Mouse (Mus musculus): ENCODE measurements around the gene Tbcb.

DNA sequence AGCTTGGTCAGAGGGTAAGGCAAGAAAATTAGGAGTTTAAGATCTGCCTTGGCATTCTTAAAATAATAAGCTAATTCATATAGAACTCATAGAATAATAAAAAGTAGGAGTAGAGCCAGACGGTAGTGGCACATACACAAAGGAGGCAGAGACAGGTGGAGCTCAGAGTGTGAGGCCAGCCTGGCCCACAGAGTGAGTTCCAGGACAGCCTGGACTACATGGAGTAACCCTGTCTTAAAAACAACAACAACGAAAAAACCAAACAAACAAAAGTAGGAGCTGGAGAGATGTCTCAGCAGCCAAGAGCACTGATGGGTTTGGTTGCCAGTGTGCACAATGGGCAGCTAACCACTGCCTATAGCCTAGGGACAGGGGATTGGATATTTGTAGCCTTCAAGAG, 14.8 kb downstream of the Tbcb start:
- no peak for TF ChIP-seq CTCF (IDR thresholded peaks at IDR 0.05; ENCODE audit: insufficient read depth, low read depth, low read length)
- no peak for TF ChIP-seq POLR2A (IDR thresholded peaks at IDR 0.05; ENCODE audit: insufficient read depth, low read depth, low read length)
